Mouse (Mus musculus) forebrain, embryonic 11.5 days (tissue): ENCODE data around the gene Cdkn1a. TPM values are rescaled to one million over a fixed set of nuclear protein-coding genes. Genes with fewer than 3 reads are reported as not detected.

Experiments
- ATAC-seq: fragments of 200-750 bp; cut with Nextera tagmentation; replicated peaks from 2 replicates; pipeline ENCODE4 v1.8.0; 2017; ENCODE audit warnings: moderate TSS enrichment; ENCODE audit not compliant: low FRiP score
- DNase-seq: peaks from one replicate; pipeline ENCODE4 v3.0.0-alpha.2; 2017; ENCODE audit warnings: low spot score
- H3K27ac ChIP-seq: fragments of 300-500 bp; sonication (generic); 2 replicates; pipeline ENCODE4 v1.5.1; 2014; ENCODE audit warnings: low read depth, low read length
- H3K27me3 ChIP-seq: fragments of 300-500 bp; sonication (generic); 2 replicates; pipeline ENCODE4 v1.6.1; 2014; ENCODE audit warnings: mild to moderate bottlenecking, low read length, mixed read lengths; ENCODE audit not compliant: control insufficient read depth, insufficient read depth
- H3K36me3 ChIP-seq: fragments of 300-500 bp; sonication (generic); 2 replicates; pipeline ENCODE4 v1.6.1; 2014; ENCODE audit warnings: mild to moderate bottlenecking, low read length, moderate library complexity, mixed read lengths; ENCODE audit not compliant: control insufficient read depth, insufficient read depth
- H3K4me1 ChIP-seq: fragments of 300-500 bp; sonication (generic); replicated peaks from 2 replicates; pipeline ENCODE4 v1.6.1; 2014; ENCODE audit warnings: low read length, mixed read lengths; ENCODE audit not compliant: control insufficient read depth, insufficient read depth
- H3K4me2 ChIP-seq: fragments of 300-500 bp; sonication (generic); 2 replicates; pipeline ENCODE4 v1.6.1; 2014; ENCODE audit warnings: low read depth, mild to moderate bottlenecking, low read length, moderate library complexity, mixed read lengths; ENCODE audit not compliant: severe bottlenecking
- H3K4me3 ChIP-seq: fragments of 300-500 bp; sonication (generic); 2 replicates; pipeline ENCODE4 v1.5.1; 2014; ENCODE audit warnings: low read depth, low read length
- H3K9ac ChIP-seq: fragments of 300-500 bp; sonication (generic); 2 replicates; pipeline ENCODE4 v1.6.1; 2014; ENCODE audit warnings: low read length
- H3K9me3 ChIP-seq: fragments of 300-500 bp; sonication (generic); 2 replicates; pipeline ENCODE4 v1.6.1; 2016; ENCODE audit warnings: low read length, mixed read lengths; ENCODE audit not compliant: control insufficient read depth
- WGBS: fragments of 180-500 bp; shearing (Covaris S2); extraction: QIAGEN DNeasy Blood & Tissue Kit; methylation state at CpG from one replicate; pipeline ENCODE4 v1.1.7; 2014; 5-methylcytosine and 5-hydroxymethylcytosine counted together
- polyA plus RNA-seq: library from polyadenylated mRNA; unstranded; fragments of >200 nt; fragmentation: Nextera tagmentation; extraction: Ambion mirVana; gene quantifications from 2 replicates; pipeline ENCODE4 v1.2.1, GENCODE M21; 2014

Cdkn1a gene
- polyA plus RNA-seq, 1 experiment from 2014 or later = 27.3 TPM

GRCm38 (mm10) chr17:29080758-29081617 lies 9.8 kb upstream of the Cdkn1a start:
- Histone ChIP-seq H3K4me1 (peaks cover 21% of the 10 kb centered on the region), H3K4me3 (no peak overlapping the region), H3K9ac (no peak overlapping the region), H3K4me2 (peak overlapping the region; percentile 6; the same call in 1 of the 2 replicates), H3K36me3 (no peaks in the 10 kb centered on the region), H3K27me3 (peaks cover 9% of the 10 kb centered on the region), H3K27ac (no peak overlapping the region), H3K9me3 (no peaks in the 10 kb centered on the region)
- ATAC-seq (peak; percentile 53; the same call in 1 of the 2 replicates), DNase-seq (no peak)
- 3% methylated on average over 22 of the region's 23 CpGs for WGBS

- 3% methylated on average over 21 of the region's 21 CpGs for WGBS
These were observed 9.0 kb upstream of the Cdkn1a start for GRCm38 (mm10) chr17:29081618-29082381.

GRCm38 (mm10) chr17:29083586-29083985 lies 7.2 kb upstream of the Cdkn1a start:
- 94% methylated on average over 8 of the region's 8 CpGs for WGBS
- Histone ChIP-seq H3K4me1 (peaks cover 16% of the 10 kb centered on the region), H3K9me3 (no peaks in the 10 kb centered on the region), H3K4me3 (no peak overlapping the region), H3K36me3 (no peaks in the 10 kb centered on the region), H3K27ac (no peak overlapping the region), H3K4me2 (no peak overlapping the region), H3K27me3 (peaks cover 9% of the 10 kb centered on the region), H3K9ac (no peak overlapping the region)
- DNase-seq (no peak), ATAC-seq (no peak)

More at GRCm38 (mm10) chr17:29081618-29082381, 9.0 kb upstream of the Cdkn1a start:
- DNase-seq (no peak), ATAC-seq (no peak)
- H3K4me2 ChIP-seq = peak overlapping the region; percentile 19; the same call in 1 of the 2 replicates
- no peaks in the 10 kb centered on the region for H3K36me3 ChIP-seq
- no peak overlapping the region for H3K4me3 ChIP-seq
- H3K27ac ChIP-seq = no peak overlapping the region
- H3K4me1 ChIP-seq = peaks cover 21% of the 10 kb centered on the region
- H3K27me3 ChIP-seq = peaks cover 9% of the 10 kb centered on the region
- H3K9me3 ChIP-seq = no peaks in the 10 kb centered on the region
- H3K9ac ChIP-seq = no peak overlapping the region

GRCm38 (mm10) chr17:29084656-29085055 lies 6.1 kb upstream of the Cdkn1a start:
- no peak overlapping the region for H3K27ac ChIP-seq
- H3K4me3 ChIP-seq = no peak overlapping the region
- no peak overlapping the region for H3K4me2 ChIP-seq
- H3K9ac ChIP-seq = no peak overlapping the region
- WGBS = 91% methylated on average over 7 of the region's 7 CpGs
- no peaks in the 10 kb centered on the region for H3K36me3 ChIP-seq
- no peaks in the 10 kb centered on the region for H3K9me3 ChIP-seq
- H3K4me1 ChIP-seq = peaks cover 9% of the 10 kb centered on the region
- ATAC-seq = no peak
- peaks cover 9% of the 10 kb centered on the region for H3K27me3 ChIP-seq
- no peak for DNase-seq

GRCm38 (mm10) chr17:29085266-29085665 lies 5.5 kb upstream of the Cdkn1a start:
- Histone ChIP-seq H3K4me2 (no peak overlapping the region), H3K36me3 (no peaks in the 10 kb centered on the region), H3K27me3 (peaks cover 9% of the 10 kb centered on the region), H3K4me1 (peaks cover 9% of the 10 kb centered on the region), H3K9me3 (no peaks in the 10 kb centered on the region), H3K27ac (no peak overlapping the region), H3K9ac (no peak overlapping the region), H3K4me3 (no peak overlapping the region)
- WGBS = 81% methylated on average over 10 of the region's 10 CpGs
- no peak for ATAC-seq
- no peak for DNase-seq

GRCm38 (mm10) chr17:29086916-29087315 lies 3.9 kb upstream of the Cdkn1a start:
- Histone ChIP-seq H3K9me3 (no peaks in the 10 kb centered on the region), H3K36me3 (no peaks in the 10 kb centered on the region), H3K27ac (no peak overlapping the region), H3K9ac (no peak overlapping the region), H3K4me2 (no peak overlapping the region), H3K27me3 (peaks cover 3% of the 10 kb centered on the region), H3K4me1 (no peaks in the 10 kb centered on the region), H3K4me3 (no peak overlapping the region)
- 70% methylated on average over 4 of the region's 4 CpGs for WGBS
- ATAC-seq = no peak
- no peak for DNase-seq

- Histone ChIP-seq H3K9ac (no peak overlapping the region), H3K27me3 (peaks cover 26% of the 10 kb centered on the region), H3K9me3 (no peaks in the 10 kb centered on the region), H3K4me1 (peaks cover 13% of the 10 kb centered on the region; the same call in 1 of the 2 replicates), H3K4me2 (no peak overlapping the region), H3K4me3 (no peak overlapping the region), H3K27ac (no peak overlapping the region), H3K36me3 (no peaks in the 10 kb centered on the region)
- no peak for ATAC-seq
- no peak for DNase-seq
- 51% methylated on average over 6 of the region's 6 CpGs for whole genome bisulfite sequencing
These were observed 670 bp downstream of the Cdkn1a start for GRCm38 (mm10) chr17:29091348-29091944.

- 68% methylated on average over 5 of the region's 5 CpGs for WGBS
- H3K9me3 ChIP-seq = no peaks in the 10 kb centered on the region
- H3K36me3 ChIP-seq = no peaks in the 10 kb centered on the region
- no peak for ATAC-seq
- H3K27me3 ChIP-seq = peaks cover 26% of the 10 kb centered on the region
- H3K4me2 ChIP-seq = no peak overlapping the region
- H3K4me3 ChIP-seq = no peak overlapping the region
- DNase-seq = no peak
- peaks cover 13% of the 10 kb centered on the region; the same call in 1 of the 2 replicates for H3K4me1 ChIP-seq
- no peak overlapping the region for H3K9ac ChIP-seq
- no peak overlapping the region for H3K27ac ChIP-seq
These were observed 1.7 kb downstream of the Cdkn1a start for GRCm38 (mm10) chr17:29092497-29092896.
